Mouse (Mus musculus) hindbrain, embryonic 14.5 days (tissue): ENCODE measurements around the gene Spns3. TPM values are rescaled to one million over a fixed set of nuclear protein-coding genes. Genes with fewer than 3 reads are reported as not detected.
A peak's percentile ranks its signal among the peaks of the same experiment; 100 is the strongest.

Experiments
- ATAC-seq: fragments of 200-750 bp; cut with Nextera tagmentation; 2 replicates; pipeline ENCODE4 v1.8.0; 2017; ENCODE audit warnings: moderate number of reproducible peaks, mild to moderate bottlenecking, moderate TSS enrichment, moderate library complexity; ENCODE audit not compliant: low FRiP score
- DNase-seq: peaks from one replicate; pipeline ENCODE4 v3.0.0-alpha.2; 2015; ENCODE audit warnings: low spot score
- H3K27ac ChIP-seq: fragments of 300-500 bp; sonication (generic); 2 replicates; pipeline ENCODE4 v1.5.1; 2014; ENCODE audit warnings: mild to moderate bottlenecking, moderate library complexity
- H3K27me3 ChIP-seq: fragments of 300-500 bp; sonication (generic); 2 replicates; pipeline ENCODE4 v1.6.1; 2014; ENCODE audit warnings: mild to moderate bottlenecking, low read length, mixed read lengths; ENCODE audit not compliant: control insufficient read depth, insufficient read depth
- H3K36me3 ChIP-seq: fragments of 300-500 bp; sonication (generic); replicated peaks from 2 replicates; pipeline ENCODE4 v1.6.1; 2014; ENCODE audit not compliant: control insufficient read depth, insufficient read depth
- H3K4me1 ChIP-seq: fragments of 300-500 bp; sonication (generic); replicated peaks from 2 replicates; pipeline ENCODE4 v1.6.1; 2014; ENCODE audit warnings: antibody characterized with exemption, low read length, mixed read lengths; ENCODE audit not compliant: control insufficient read depth, insufficient read depth
- H3K4me2 ChIP-seq: fragments of 300-500 bp; sonication (generic); replicated peaks from 2 replicates; pipeline ENCODE4 v1.6.1; 2014; ENCODE audit warnings: mild to moderate bottlenecking, moderate library complexity
- H3K4me3 ChIP-seq: fragments of 300-500 bp; sonication (generic); replicated peaks from 2 replicates; pipeline ENCODE4 v1.5.1; 2014; ENCODE audit warnings: mild to moderate bottlenecking, low read length
- H3K9ac ChIP-seq: fragments of 300-500 bp; sonication (generic); 2 replicates; pipeline ENCODE4 v1.6.1; 2014
- H3K9me3 ChIP-seq: fragments of 300-500 bp; sonication (generic); 2 replicates; pipeline ENCODE4 v1.6.1; 2016; ENCODE audit warnings: low read length; ENCODE audit not compliant: control insufficient read depth
- WGBS: fragments of 180-500 bp; shearing (Covaris S2); extraction: QIAGEN DNeasy Blood & Tissue Kit; methylation state at CpG from one replicate; pipeline ENCODE4 v1.1.7; 2014; 5-methylcytosine and 5-hydroxymethylcytosine counted together
- polyA plus RNA-seq: library from polyadenylated mRNA; unstranded; fragments of >200 nt; fragmentation: Nextera tagmentation; extraction: Ambion mirVana; gene quantifications from 2 replicates; pipeline ENCODE4 v1.2.1, GENCODE M21; 2014

Gene Spns3
- polyA plus RNA-seq, 1 experiment from 2014 or later = 0.11 TPM

GRCm38 (mm10) chr11:72458502-72458901 lies 91.8 kb downstream of the Spns3 start:
- Histone ChIP-seq H3K9ac (no peak overlapping the region), H3K36me3 (peaks cover 84% of the 10 kb centered on the region), H3K4me3 (no peak overlapping the region), H3K9me3 (no peaks in the 10 kb centered on the region), H3K4me1 (no peaks in the 10 kb centered on the region), H3K27ac (peak overlapping the region; percentile 29; the same call in 1 of the 2 replicates), H3K27me3 (no peaks in the 10 kb centered on the region), H3K4me2 (no peak overlapping the region)
- DNase-seq (no peak), ATAC-seq (no peak)
- WGBS = 88% methylated on average over 3 of the region's 3 CpGs

DNA sequence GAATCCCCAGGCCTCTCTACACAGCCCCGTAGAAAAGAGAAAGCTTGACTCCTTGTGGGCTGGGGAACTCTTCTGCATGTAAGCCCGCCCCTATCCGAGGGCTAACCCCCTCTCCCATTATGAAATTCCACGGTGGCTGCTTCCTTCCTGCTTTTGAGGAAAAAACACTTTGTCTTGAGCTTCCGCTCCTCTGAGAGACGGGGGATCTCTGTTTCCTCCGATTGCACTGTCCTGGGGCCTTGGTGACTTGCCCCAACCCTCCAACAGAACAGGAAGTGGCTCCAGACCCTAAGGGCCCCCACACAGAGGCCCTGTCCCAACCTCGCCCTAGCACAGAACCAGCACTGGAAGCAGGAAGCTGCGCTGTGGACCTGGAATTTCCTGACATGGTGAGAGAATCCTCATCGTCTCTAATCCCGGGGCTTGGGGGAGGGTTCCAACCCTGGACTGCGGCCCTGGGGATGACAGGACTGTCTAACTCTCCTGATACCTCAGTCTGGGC lies 92.3 kb downstream of the Spns3 start:
- DNase-seq = no peak
- WGBS = 78% methylated on average over 12 of the region's 12 CpGs
- Histone ChIP-seq H3K4me3 (no peak overlapping the region), H3K27me3 (no peaks in the 10 kb centered on the region), H3K4me2 (no peak overlapping the region), H3K27ac (peak overlapping the region; percentile 29; the same call in 1 of the 2 replicates), H3K4me1 (no peaks in the 10 kb centered on the region), H3K9ac (no peak overlapping the region), H3K36me3 (peaks cover 84% of the 10 kb centered on the region), H3K9me3 (no peaks in the 10 kb centered on the region)
- no peak for ATAC-seq

DNA sequence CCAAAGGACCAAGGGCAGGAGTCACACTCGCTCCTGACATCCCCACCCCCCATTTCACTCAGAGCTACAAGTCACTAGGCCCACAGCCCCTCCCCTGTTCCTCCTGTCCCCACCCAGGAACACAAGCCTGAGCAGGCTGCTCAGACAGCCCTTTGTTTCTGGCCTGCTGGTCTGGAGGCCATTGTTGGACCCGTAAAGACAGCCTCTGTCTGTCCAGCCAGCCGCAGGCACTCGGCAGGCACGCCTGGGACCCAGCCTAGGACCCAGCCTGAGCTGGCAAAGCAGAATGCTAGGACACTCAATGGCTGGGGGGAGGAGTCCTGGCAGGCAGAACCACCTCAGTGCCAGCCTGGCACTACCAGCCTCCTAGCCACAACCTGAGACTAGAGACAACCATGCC lies 94.6 kb downstream of the Spns3 start:
- no peak overlapping the region; the same call in 1 of the 2 replicates for H3K27ac ChIP-seq
- WGBS = 18% methylated on average over 5 of the region's 5 CpGs
- no peaks in the 10 kb centered on the region for H3K9me3 ChIP-seq
- H3K9ac ChIP-seq = no peak overlapping the region
- ATAC-seq (peak; percentile 71; the same call in 1 of the 2 replicates), DNase-seq (no peak)
- H3K36me3 ChIP-seq = peaks cover 84% of the 10 kb centered on the region
- no peak overlapping the region for H3K4me2 ChIP-seq
- no peaks in the 10 kb centered on the region for H3K4me1 ChIP-seq
- no peaks in the 10 kb centered on the region for H3K27me3 ChIP-seq
- no peak overlapping the region for H3K4me3 ChIP-seq

- H3K36me3 ChIP-seq = peaks cover 90% of the 10 kb centered on the region
Measured at GRCm38 (mm10) chr11:72453105-72453953, 97.0 kb downstream of the Spns3 start.

DNA sequence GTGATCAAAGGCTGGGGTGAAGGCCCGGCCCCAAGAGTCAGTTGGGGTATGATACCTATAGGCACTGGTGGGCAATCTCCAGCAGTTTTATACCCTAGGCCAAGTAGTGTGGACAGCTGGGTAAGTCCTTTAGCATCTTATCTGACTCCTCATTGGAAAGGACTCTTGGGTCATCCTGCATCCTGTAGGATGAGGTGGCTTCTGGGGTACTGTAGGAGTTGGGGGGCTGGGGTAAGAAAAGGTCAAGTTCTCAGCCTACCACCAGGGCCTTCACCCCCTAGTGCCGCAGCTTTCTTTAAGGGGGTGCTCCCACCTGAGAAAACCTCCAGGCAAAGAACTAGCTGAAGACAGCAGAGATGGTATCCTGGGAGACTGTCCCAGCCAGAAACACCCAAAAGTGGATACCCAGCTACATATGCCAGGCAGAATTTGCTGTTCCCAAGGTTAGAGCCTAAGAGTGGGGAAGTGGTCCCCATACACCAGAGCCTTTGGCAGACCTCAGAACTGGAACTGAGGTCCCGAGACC lies 98.1 kb downstream of the Spns3 start:
- Histone ChIP-seq H3K36me3 (peaks cover 93% of the 10 kb centered on the region), H3K4me1 (no peaks in the 10 kb centered on the region), H3K27me3 (no peaks in the 10 kb centered on the region), H3K4me3 (no peak overlapping the region), H3K4me2 (no peak overlapping the region), H3K27ac (no peak overlapping the region), H3K9me3 (no peaks in the 10 kb centered on the region), H3K9ac (no peak overlapping the region)
- WGBS = 87% methylated on average over 3 of the region's 3 CpGs
- ATAC-seq (no peak), DNase-seq (no peak)

More at GRCm38 (mm10) chr11:72453105-72453953, 97.0 kb downstream of the Spns3 start:
- Histone ChIP-seq H3K9me3 (no peaks in the 10 kb centered on the region), H3K4me2 (no peak overlapping the region), H3K27me3 (no peaks in the 10 kb centered on the region), H3K4me1 (no peaks in the 10 kb centered on the region), H3K9ac (no peak overlapping the region), H3K27ac (no peak overlapping the region), H3K4me3 (no peak overlapping the region)
- WGBS = 62% methylated on average over 15 of the region's 15 CpGs
- DNase-seq (no peak), ATAC-seq (no peak)

DNA sequence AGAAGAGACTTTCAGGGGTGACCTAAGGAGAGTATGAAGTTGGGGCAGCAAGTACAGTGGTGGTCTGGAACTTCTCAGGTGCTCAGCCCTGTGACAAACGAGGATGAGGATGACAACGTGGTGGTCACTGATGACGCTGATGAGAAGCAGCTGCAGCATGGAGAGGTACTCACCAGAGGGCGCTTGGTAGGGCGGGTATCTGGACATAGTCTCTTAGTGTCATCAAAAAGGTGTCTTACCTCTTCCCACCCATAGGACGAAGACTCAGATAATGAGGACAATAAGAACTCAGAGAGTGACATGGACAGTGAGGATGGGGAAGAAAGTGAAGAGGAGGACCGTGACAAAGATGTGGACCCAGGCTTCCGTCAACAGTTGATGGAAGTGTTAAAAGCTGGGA lies 102.8 kb downstream of the Spns3 start:
- DNase-seq = no peak
- Histone ChIP-seq H3K4me2 (no peak overlapping the region), H3K36me3 (peaks cover 100% of the 10 kb centered on the region), H3K9ac (no peak overlapping the region), H3K9me3 (no peaks in the 10 kb centered on the region), H3K27ac (no peak overlapping the region), H3K4me1 (peaks cover 2% of the 10 kb centered on the region; the same call in 1 of the 2 replicates), H3K4me3 (no peak overlapping the region), H3K27me3 (no peaks in the 10 kb centered on the region)
- 89% methylated on average over 8 of the region's 8 CpGs for WGBS
- no peak for ATAC-seq

DNA sequence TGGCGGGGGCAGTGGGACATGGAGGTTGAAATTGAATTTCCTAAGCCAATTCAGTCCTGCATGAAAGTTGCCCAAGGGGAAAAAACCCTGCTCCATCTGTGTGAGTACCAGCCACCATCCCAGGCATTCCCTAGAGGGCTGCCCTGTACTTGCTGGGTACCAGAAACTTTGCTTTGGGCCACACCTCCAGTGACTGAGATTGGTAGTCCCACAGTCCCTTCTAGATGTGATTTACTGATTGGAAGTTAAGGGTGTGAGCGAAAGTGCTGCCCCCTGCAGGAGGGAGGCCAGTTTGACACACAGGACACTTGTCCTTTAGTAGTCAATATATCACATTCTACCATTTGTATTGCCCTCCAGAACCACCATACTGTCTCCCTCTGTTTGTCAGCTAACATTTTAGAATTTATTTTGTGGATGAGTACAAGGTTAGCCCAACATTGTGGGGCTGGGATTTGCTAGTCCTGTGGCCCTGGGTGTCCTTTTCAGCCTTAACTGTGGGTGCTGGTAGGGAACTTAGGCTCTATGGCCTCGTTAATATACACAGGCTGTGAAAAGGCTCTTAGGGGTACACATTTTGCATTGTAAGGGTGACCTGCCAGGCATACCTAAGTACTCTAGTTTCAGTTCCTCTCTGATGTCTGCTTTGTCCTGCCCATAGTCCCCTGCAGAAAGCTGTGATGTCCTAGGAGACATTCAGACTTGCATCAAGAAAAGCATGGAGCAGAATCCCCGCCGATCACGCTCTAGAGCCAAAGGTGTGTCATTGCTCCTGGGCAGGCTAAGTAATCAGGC lies 103.8 kb downstream of the Spns3 start:
- no peaks in the 10 kb centered on the region for H3K9me3 ChIP-seq
- H3K27me3 ChIP-seq = no peaks in the 10 kb centered on the region
- H3K4me3 ChIP-seq = no peak overlapping the region
- H3K9ac ChIP-seq = no peak overlapping the region
- no peak for ATAC-seq
- 88% methylated on average over 6 of the region's 6 CpGs for WGBS
- H3K27ac ChIP-seq = no peak overlapping the region
- DNase-seq = peak; percentile 43
- peaks cover 92% of the 10 kb centered on the region for H3K36me3 ChIP-seq
- peaks cover 9% of the 10 kb centered on the region for H3K4me1 ChIP-seq
- H3K4me2 ChIP-seq = no peak overlapping the region
